Comparison of ENCODE assay signal across 1 mouse cellular context in genomic region chr15:89512679-89513078, GRCm38 (mm10).
TF ChIP-seq lines count a peak whose summit lies in the region.

No protein-coding gene starts in this region.

TF ChIP-seq in MEL, 35 proteins besides CTCF, POLR2A, EP300 and RAD21 (continued from another document):
- peak; percentile 6; the same call in 1 of the 2 replicates for TF ChIP-seq GATA1 (IDR thresholded peaks at IDR 0.05; ENCODE audit: low read depth, low read length)
